Mouse (Mus musculus) olfactory bulb, adult 2 months (tissue): Measurements from ENCODE around the gene C5ar1.

Experiments used
- CTCF ChIP-seq: fragments of 200-500 bp; IDR thresholded peaks from 2 replicates; pipeline ENCODE4 v1.5.1; 2012; ENCODE audit warnings: low read depth, mild to moderate bottlenecking, low read length, moderate library complexity; ENCODE audit not compliant: insufficient read depth
- POLR2A ChIP-seq: fragments of 200-500 bp; IDR thresholded peaks from 2 replicates; pipeline ENCODE4 v1.6.1; 2012; ENCODE audit warnings: mild to moderate bottlenecking, low read depth, low read length, moderate library complexity; ENCODE audit not compliant: insufficient read depth

GRCm38 (mm10) chr7:16274922-16275890, 15.9 kb upstream of the C5ar1 start:
- TF ChIP-seq POLR2A (no peak), CTCF (no peak)
